Mouse (Mus musculus) left cerebral cortex, adult 18-20 months (tissue): Measurements from ENCODE around the gene AI413582. TPM values are rescaled to one million over a fixed set of nuclear protein-coding genes. Genes with fewer than 3 reads are reported as not detected.

Experiments
- DNase-seq, 2 experiments: peaks; one replicate each; pipeline ENCODE4 v3.0.0; 2021 to 2022; ENCODE audit warnings: low spot score in 2 of 2, mixed read lengths in 1 of 2
- total RNA-seq, 2 experiments: library from RNA; stranded (reverse); gene quantifications; 2 replicates each; pipeline ENCODE4 v1.2.3; 2021

Gene AI413582
- total RNA-seq, 2 experiments from 2014 or later: 83.2 to 92.5 TPM

GRCm38 (mm10) chr17:27556315-27557011 lies 9.1 kb downstream of the AI413582 start, which contains the start of gene Hmga1:
Hmga1 (plus strand) TSS chr17:27556497.
- DNase-seq: peak; percentile 73 to 81

- DNase-seq: no peak
Measured at GRCm38 (mm10) chr17:27555512-27556172, 9.9 kb downstream of the AI413582 start.

GRCm38 (mm10) chr17:27555075-27555511 lies 10.5 kb downstream of the AI413582 start:
- no peak for DNase-seq

- DNase-seq: no peak
Measured at GRCm38 (mm10) chr17:27554062-27554960, 11.2 kb downstream of the AI413582 start.

- DNase-seq: no peak
Measured at GRCm38 (mm10) chr17:27552215-27553201, 13.0 kb downstream of the AI413582 start.

GRCm38 (mm10) chr17:27551393-27551940 lies 14.1 kb downstream of the AI413582 start:
- no peak for DNase-seq

- no peak for DNase-seq
Measured at GRCm38 (mm10) chr17:27549234-27549633, 16.3 kb downstream of the AI413582 start.

- no peak for DNase-seq
Measured at GRCm38 (mm10) chr17:27547253-27547868, 18.2 kb downstream of the AI413582 start.

- no peak for DNase-seq
Measured at GRCm38 (mm10) chr17:27546574-27547085, 18.9 kb downstream of the AI413582 start.

- no peak for DNase-seq
Measured at GRCm38 (mm10) chr17:27545991-27546390, 19.6 kb downstream of the AI413582 start.

GRCm38 (mm10) chr17:27544551-27544950 lies 21.0 kb downstream of the AI413582 start:
- DNase-seq: no peak

- DNase-seq: no peak
Measured at GRCm38 (mm10) chr17:27541984-27542383, 23.6 kb downstream of the AI413582 start.

GRCm38 (mm10) chr17:27541261-27541660 lies 24.3 kb downstream of the AI413582 start:
- no peak for DNase-seq

- DNase-seq: peak; percentile 86 to 95
Measured at GRCm38 (mm10) chr17:27534718-27535117, 30.8 kb downstream of the AI413582 start.

GRCm38 (mm10) chr17:27533354-27533753 lies 32.2 kb downstream of the AI413582 start:
- DNase-seq: no peak

- DNase-seq: no peak
Measured at GRCm38 (mm10) chr17:27532095-27532494, 33.5 kb downstream of the AI413582 start.

GRCm38 (mm10) chr17:27528767-27529166 lies 36.8 kb downstream of the AI413582 start:
- DNase-seq: no peak

- DNase-seq: no peak
Measured at GRCm38 (mm10) chr17:27528030-27528429, 37.5 kb downstream of the AI413582 start.

- no peak for DNase-seq
Measured at GRCm38 (mm10) chr17:27527188-27527587, 38.4 kb downstream of the AI413582 start.
